Mouse (Mus musculus) heart, postnatal 0 days (tissue): ENCODE results near the gene Pdia6. TPM values are rescaled to one million over a fixed set of nuclear protein-coding genes. Genes with fewer than 3 reads are reported as not detected.

Source experiments
- ATAC-seq: fragments of 200-750 bp; cut with Nextera tagmentation; 2 replicates; pipeline ENCODE4 v1.8.0; 2017; ENCODE audit warnings: low read depth, moderate number of reproducible peaks, moderate library complexity; ENCODE audit not compliant: insufficient read depth
- DNase-seq: peaks from one replicate; pipeline ENCODE4 v3.0.0-alpha.2; 2016; ENCODE audit warnings: low spot score
- H3K27ac ChIP-seq: fragments of 300-500 bp; sonication (generic); 2 replicates; pipeline ENCODE4 v1.5.1; 2014; ENCODE audit warnings: low read depth, mild to moderate bottlenecking
- H3K27me3 ChIP-seq: fragments of 300-500 bp; sonication (generic); 2 replicates; pipeline ENCODE4 v1.6.1; 2014; ENCODE audit warnings: low read length, mixed read lengths; ENCODE audit not compliant: control insufficient read depth, insufficient read depth
- H3K36me3 ChIP-seq: fragments of 300-500 bp; sonication (generic); replicated peaks from 2 replicates; pipeline ENCODE4 v1.6.1; 2014; ENCODE audit warnings: low read length, mixed read lengths; ENCODE audit not compliant: control insufficient read depth, insufficient read depth
- H3K4me1 ChIP-seq: fragments of 300-500 bp; sonication (generic); 2 replicates; pipeline ENCODE4 v1.6.1; 2014; ENCODE audit warnings: antibody characterized with exemption; ENCODE audit not compliant: control insufficient read depth, insufficient read depth
- H3K4me2 ChIP-seq: fragments of 300-500 bp; sonication (generic); 2 replicates; pipeline ENCODE4 v1.6.1; 2014; ENCODE audit warnings: low read depth, mild to moderate bottlenecking, low read length, moderate library complexity
- H3K4me3 ChIP-seq: fragments of 300-500 bp; sonication (generic); 2 replicates; pipeline ENCODE4 v1.5.1; 2014; ENCODE audit warnings: low read depth, low read length
- H3K9ac ChIP-seq: fragments of 300-500 bp; sonication (generic); replicated peaks from 2 replicates; pipeline ENCODE4 v1.6.1; 2014; ENCODE audit warnings: low read depth, low read length, mixed read lengths
- H3K9me3 ChIP-seq: fragments of 300-500 bp; sonication (generic); replicated peaks from 2 replicates; pipeline ENCODE4 v1.6.1; 2016; ENCODE audit warnings: low read length; ENCODE audit not compliant: control insufficient read depth
- CTCF ChIP-seq: IDR thresholded peaks from 2 replicates; pipeline ENCODE4 v1.5.1; 2016; ENCODE audit warnings: antibody characterized with exemption, control low read depth, low read depth
- EP300 ChIP-seq: IDR thresholded peaks from 2 replicates; pipeline ENCODE4 v1.6.1; 2016; ENCODE audit warnings: antibody characterized with exemption, low read depth
- WGBS: fragments of 180-500 bp; shearing (Covaris S2); extraction: QIAGEN DNeasy Blood & Tissue Kit; methylation state at CpG from one replicate; pipeline ENCODE4 v1.1.7; 2014; 5-methylcytosine and 5-hydroxymethylcytosine counted together
- polyA plus RNA-seq: library from polyadenylated mRNA; unstranded; fragments of >200 nt; fragmentation: Nextera tagmentation; extraction: Ambion mirVana; gene quantifications from 2 replicates; pipeline ENCODE4 v1.2.1, GENCODE M21; 2015
- total RNA-seq: library from RNA; depleted of rRNA; stranded (reverse); fragments of >200 nt; gene quantifications from 2 replicates; pipeline ENCODE4 v1.2.3, GENCODE M21; 2014; ENCODE audit warnings: low replicate concordance; rRNA removed

Gene Pdia6
- total RNA-seq = 52.7 and 106 TPM in 2 replicates
- 129 and 164 TPM in 2 replicates for polyA plus RNA-seq

DNA sequence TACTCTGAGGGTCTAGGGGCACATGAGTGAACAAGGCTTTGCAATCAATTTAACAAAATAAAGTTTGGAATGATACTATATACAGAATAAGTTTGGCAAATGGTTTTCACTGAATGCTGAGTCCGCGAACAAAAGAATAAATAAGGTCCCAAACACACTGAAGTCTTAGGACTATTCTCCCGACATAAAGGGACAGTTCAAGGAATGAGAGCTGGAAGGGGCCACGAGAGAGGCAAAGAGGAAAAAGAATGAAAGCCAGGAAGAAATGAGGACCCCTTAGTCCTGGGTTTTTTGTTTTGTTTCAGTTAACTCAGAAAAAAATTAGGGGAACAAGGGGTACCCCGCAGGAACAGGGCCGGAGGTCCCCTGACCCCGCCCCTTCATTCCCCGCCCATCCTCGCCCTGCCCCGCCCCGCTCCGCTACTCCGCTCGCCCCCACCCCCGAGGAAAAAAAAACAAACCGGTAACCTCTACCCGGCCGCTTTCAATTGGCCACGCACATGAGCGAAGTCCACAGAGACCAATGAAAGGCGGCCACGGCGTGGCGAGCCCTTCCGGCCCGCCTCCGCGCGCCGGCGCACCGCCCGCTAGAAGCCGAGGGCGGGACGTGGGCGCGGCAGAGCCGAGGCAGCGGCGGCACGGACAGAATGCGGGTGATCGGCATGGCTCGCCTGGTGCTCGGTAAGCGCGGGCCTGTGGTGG is at the start of gene Pdia6:
Gene Pdia6 (plus strand): TSS at position 575 of the 702 bp plus-strand sequence.
- Histone ChIP-seq H3K4me3 (peak within 1 kb of the TSS; percentile 99), H3K27me3 (no peaks in the 10 kb centered on the region), H3K9me3 (no peaks in the 10 kb centered on the region), H3K4me1 (peaks cover 14% of the 10 kb centered on the region), H3K27ac (peak within 1 kb of the TSS; percentile 82), H3K9ac (peak within 1 kb of the TSS; percentile 93), H3K36me3 (peaks cover 11% of the 10 kb centered on the region), H3K4me2 (peak within 1 kb of the TSS; percentile 87)
- 1% methylated on average over 47 of the region's 48 CpGs for WGBS
- DNase-seq = peak; percentile 97
- peak; percentile 100 for ATAC-seq
- TF ChIP-seq EP300 (no peak), CTCF (no peak)

DNA sequence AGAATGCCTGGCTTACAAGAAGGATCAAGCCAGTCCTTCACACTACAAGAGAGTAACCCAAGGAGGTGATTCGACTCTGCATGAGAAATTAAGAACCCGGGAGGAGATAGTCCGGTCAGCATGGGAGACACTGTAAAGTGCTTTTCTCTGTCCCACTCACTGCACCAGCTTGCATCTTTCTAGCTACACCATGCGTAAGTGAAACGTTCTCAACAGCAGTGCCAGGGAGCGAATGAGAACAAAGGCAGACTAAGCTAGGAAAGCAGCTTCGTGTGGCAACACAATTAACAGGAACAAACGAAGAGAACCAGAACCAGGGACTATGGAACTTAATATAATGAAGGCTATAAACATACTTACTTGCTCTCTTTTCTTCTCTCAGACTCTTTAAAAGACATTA is 48.0 kb upstream of the Pdia6 start:
- DNase-seq = no peak
- H3K4me1 ChIP-seq = no peaks in the 10 kb centered on the region
- no peak overlapping the region for H3K4me3 ChIP-seq
- H3K36me3 ChIP-seq = no peaks in the 10 kb centered on the region
- H3K27ac ChIP-seq = no peak overlapping the region
- 65% methylated on average over 8 of the region's 8 CpGs for WGBS
- no peaks in the 10 kb centered on the region for H3K9me3 ChIP-seq
- TF ChIP-seq CTCF = no peak
- TF ChIP-seq EP300 = no peak
- H3K9ac ChIP-seq = no peak overlapping the region
- no peaks in the 10 kb centered on the region for H3K27me3 ChIP-seq
- ATAC-seq = no peak
- H3K4me2 ChIP-seq = no peak overlapping the region

DNA sequence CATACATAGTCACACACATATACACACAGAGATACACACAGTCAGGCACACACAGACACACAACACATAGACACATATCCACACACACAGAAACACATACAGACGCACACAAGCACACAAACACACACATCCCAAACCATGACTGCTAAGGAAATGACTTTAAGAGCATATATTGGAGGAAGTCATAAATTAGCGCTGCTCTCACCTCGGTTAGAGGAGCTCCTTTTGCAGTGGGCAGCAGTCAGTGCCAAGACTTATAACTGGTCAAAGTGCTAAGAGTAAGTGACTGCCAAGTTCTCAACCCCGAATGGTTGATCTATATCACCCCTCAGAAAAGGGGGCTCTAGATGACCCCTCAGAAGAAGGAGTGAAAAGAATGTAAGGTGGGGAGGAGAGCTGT is 47.2 kb upstream of the Pdia6 start:
- ATAC-seq (no peak), DNase-seq (no peak)
- no peaks in the 10 kb centered on the region for H3K4me1 ChIP-seq
- WGBS = 72% methylated on average over 4 of the region's 4 CpGs
- TF ChIP-seq EP300 (no peak), CTCF (no peak)
- no peak overlapping the region for H3K4me3 ChIP-seq
- no peaks in the 10 kb centered on the region for H3K27me3 ChIP-seq
- no peak overlapping the region for H3K9ac ChIP-seq
- H3K36me3 ChIP-seq = no peaks in the 10 kb centered on the region
- no peak overlapping the region for H3K27ac ChIP-seq
- no peak overlapping the region for H3K4me2 ChIP-seq
- no peaks in the 10 kb centered on the region for H3K9me3 ChIP-seq

DNA sequence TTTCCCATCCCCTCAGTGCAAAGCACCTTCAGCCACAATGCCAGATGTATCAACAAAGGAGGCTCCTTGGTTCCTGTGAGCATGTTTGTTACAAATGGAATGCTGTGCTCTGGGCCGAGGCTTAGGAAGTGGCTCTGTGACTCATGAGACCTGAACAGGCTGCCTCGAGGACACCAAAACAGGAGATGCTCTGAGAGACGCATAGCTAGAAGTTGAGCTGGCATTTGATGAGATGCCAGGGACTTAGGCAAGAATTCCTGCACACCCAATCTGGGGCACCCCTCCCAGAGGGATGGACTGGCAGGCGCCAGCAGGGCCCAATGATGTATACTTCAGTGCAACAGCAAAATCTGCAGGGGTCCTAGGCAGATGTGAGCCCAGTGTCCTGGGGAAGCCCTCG is 45.7 kb upstream of the Pdia6 start:
- 44% methylated on average over 5 of the region's 5 CpGs for WGBS

DNA sequence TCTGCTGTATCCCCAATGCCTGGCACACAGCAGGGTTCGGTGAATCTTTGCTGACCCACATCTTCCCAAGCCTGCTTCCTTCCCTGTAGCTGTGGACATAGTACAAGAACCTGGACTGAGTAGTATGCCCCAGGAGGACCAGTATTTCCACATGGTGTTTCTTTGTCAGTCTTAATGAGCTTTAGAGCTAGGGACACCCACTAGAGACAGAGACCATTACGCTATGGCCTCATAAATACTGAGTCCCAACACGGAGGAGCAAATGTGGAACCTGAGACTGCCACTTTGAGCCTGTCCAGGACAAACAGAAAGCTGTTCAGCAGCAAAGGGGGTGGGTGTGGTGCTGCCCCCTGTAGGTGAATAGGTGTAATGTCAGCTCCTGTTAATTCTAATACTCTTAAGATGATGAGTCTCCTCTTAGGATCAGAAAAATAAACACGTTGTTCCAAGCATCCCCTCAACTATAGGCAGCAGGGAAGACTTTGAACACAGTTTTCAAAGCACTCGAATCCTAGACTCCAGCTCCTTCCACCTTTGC is 44.4 kb upstream of the Pdia6 start:
- 43% methylated on average over 5 of the region's 5 CpGs for WGBS
- Histone ChIP-seq H3K27ac (no peak overlapping the region), H3K9ac (no peak overlapping the region), H3K27me3 (no peaks in the 10 kb centered on the region), H3K36me3 (no peaks in the 10 kb centered on the region), H3K4me3 (no peak overlapping the region), H3K4me2 (no peak overlapping the region), H3K4me1 (no peaks in the 10 kb centered on the region), H3K9me3 (no peaks in the 10 kb centered on the region)
- TF ChIP-seq CTCF (peak; percentile 51), EP300 (no peak)
- no peak for ATAC-seq
- DNase-seq = peak; percentile 6

More for the DNA sequence above, 45.7 kb upstream of the Pdia6 start:
- H3K4me1 ChIP-seq = no peaks in the 10 kb centered on the region
- DNase-seq (no peak), ATAC-seq (no peak)
- TF ChIP-seq CTCF = no peak
- TF ChIP-seq EP300 = no peak
- no peak overlapping the region for H3K27ac ChIP-seq
- no peaks in the 10 kb centered on the region for H3K9me3 ChIP-seq
- H3K4me2 ChIP-seq = no peak overlapping the region
- H3K4me3 ChIP-seq = no peak overlapping the region
- H3K9ac ChIP-seq = no peak overlapping the region
- no peaks in the 10 kb centered on the region for H3K27me3 ChIP-seq
- H3K36me3 ChIP-seq = no peaks in the 10 kb centered on the region

DNA sequence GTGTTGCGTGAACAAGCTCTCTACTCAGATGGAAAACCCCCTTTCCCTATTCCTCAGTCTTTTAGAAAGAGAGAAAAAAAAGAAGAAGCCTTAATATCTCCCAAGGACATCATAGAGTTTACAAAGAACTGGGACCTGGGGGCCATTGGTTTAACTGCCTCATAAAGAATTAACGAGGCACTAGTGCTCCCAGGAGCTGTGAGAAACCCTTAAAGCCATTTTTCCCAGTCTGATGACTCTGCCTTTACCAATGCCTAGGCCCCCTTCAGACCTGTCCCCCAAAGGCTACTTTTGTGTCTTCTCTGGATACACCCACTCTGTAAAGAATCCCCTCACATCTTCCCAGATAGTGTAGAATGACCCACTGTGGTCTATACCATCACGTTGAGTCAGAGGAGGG is 43.3 kb upstream of the Pdia6 start:
- DNase-seq = no peak
- Histone ChIP-seq H3K27ac (no peak overlapping the region), H3K36me3 (no peaks in the 10 kb centered on the region), H3K9ac (no peak overlapping the region), H3K9me3 (no peaks in the 10 kb centered on the region), H3K4me2 (no peak overlapping the region), H3K4me1 (no peaks in the 10 kb centered on the region), H3K27me3 (no peaks in the 10 kb centered on the region), H3K4me3 (no peak overlapping the region)
- no peak for ATAC-seq
- TF ChIP-seq EP300 (no peak), CTCF (no peak)
- WGBS = 60% methylated on average over 3 of the region's 3 CpGs
